Mouse (Mus musculus) thymus, postnatal 36 days (tissue): ENCODE results near the gene Gm44973.
"Not testable (repeated sequence)": the region's sequence is repeated elsewhere in the genome, so short reads cannot be mapped to it uniquely, and the experiment has no call there.

ENCODE experiments used
- DNase-seq, 2 experiments: peaks; one replicate each; pipeline ENCODE4 v3.0.0; 2022; ENCODE audit warnings: mixed read lengths in 2 of 2

Gm44973 gene

GRCm38 (mm10) chr7:5015118-5016001 is at the start of gene Gm44973:
Gene Gm44973 (plus strand): TSS chr7:5015496.
- peak; percentile 96 to 97 for DNase-seq

GRCm38 (mm10) chr7:4971068-4971467 is 44.2 kb upstream of the Gm44973 start, which contains the start of gene Sbk3:
Gene Sbk3 (minus strand): TSS chr7:4971168.
- DNase-seq = no peak

DNA sequence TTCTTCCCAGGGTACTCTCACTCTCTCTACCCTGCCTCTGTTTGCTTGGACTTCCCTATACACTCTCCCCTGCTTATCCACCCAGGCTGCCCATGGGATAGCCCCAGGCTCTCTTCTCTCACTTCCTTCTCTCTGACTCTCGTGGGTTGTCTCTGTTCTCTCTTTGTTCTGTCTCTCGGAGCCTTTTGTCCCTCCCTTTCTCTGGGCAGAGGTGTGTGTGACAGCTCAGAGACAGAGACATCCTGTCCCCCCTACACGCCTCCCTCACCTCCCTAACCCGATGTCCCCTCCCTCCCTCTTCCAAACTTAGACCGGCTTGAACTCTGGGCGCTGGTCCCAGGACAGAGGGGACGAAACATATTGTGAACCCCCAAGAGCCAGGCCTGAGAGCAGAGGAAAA is 43.6 kb upstream of the Gm44973 start:
- DNase-seq = no peak

GRCm38 (mm10) chr7:4972321-4973047 is 42.8 kb upstream of the Gm44973 start:
- no peak for DNase-seq

DNA sequence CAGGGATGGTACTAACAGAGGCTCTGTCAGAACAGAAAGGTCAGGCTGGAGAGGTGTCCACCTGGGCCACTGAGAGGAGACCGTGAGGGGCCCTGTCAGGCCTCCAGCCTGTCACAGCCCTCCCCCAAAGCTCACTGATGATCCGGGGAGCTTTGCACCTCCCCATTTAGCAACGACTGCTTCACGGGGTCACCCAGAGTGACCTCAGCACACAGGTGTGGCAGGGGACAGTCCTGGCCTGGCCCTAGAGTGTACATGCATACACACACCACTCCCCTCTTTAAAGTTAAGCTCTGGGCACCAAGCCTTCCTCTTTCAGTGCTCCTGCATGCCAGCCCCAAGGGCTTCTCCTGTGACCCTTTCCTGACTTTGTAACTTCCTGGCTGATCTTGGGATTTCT is 39.8 kb upstream of the Gm44973 start:
- DNase-seq = no peak

GRCm38 (mm10) chr7:4976832-4977231 is 38.5 kb upstream of the Gm44973 start:
- no peak for DNase-seq

DNA sequence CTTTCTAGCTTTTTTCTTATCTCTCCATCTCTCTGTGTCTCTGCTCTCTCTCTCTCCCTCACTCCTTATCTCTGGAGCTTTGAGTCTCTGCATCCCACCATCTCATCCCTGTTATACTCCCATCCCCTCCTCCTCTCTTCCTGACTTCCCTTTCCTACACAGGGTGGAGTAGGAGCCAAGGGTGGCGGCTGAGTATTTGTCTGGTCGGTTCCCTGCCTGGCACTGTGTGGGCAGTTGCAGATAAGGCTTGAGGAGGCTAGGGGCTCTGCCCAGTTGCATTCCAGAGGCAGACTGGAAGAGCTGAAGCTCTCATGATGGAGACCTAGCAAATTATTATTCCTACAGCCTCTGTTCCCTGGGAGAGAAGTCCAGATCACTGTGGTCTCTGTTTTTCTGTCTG is 27.0 kb upstream of the Gm44973 start:
- no peak for DNase-seq

DNA sequence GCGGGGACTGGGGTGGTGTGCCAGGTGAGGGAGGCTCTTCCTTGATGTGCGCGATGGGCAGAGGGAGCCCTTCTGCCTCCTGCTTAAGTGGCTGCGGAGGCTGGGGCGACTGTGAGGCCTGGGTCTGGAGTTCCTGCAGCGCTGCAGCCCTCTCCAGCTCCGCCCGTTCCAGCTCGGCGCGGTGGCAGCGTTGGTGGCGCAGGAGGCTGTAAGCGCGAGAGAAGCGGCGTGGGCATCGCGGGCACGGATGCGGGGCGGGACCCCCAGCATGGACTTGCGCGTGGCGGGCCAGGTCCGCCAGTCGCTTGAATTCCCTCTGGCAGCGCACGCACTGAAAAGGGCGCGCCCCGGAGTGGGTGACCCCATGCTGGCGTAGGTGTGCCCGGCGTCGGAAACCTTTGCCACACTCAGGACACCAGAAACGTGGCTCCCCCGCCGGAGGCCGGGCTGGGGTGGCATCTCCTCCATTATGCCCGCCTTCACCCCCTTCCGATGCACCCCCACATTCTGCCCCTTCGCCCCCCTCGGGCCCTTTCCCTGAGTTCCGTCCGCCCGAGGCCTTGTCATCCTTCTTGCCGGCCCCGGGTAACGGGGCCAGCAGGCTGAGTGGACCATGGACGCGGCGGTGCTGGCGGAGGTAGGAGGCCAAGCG is 21.8 kb upstream of the Gm44973 start:
- DNase-seq = peak in 1 of 2 experiments; percentile 16

DNA sequence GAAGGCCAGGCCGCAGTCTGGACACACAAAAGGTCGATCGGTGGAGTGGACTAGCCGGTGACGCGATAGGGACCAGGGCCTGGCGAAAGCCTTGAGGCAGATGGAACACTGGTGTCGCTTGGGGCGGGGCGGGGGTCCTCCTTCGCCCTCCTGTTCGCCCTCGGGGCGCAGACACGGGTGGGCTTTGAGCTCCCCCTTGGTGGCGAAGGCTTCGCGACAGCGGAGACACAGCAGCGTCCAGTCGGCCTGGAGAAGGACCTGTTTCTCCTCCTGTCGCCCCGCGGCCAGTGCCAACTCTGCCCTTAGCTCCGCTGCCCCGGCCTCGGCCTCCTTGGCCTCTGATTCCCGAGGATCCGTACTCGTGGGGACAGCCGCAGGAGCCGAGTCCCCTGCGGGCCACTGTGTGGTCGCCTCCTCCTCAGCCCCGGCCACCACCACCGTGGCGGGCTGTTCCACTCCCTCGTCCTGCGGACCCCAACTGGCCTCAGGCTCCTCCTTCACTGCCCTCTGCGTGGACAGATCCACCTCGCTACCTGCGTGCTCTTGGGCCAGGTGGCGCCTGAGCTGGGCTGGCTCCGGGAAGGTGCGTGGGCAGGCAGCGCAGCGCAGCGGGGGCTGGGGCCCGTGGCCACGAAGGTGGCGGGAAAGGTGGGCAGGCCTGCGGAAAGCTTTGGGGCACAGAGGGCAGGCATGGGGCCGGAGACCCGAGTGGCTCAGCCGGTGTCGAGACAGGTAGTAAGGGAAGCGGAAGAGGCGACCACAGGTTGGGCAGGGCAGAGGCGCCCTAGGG is 21.1 kb upstream of the Gm44973 start:
- peak in 1 of 2 experiments; percentile 26 for DNase-seq

GRCm38 (mm10) chr7:4995268-4996002 is 19.9 kb upstream of the Gm44973 start:
- DNase-seq = no peak

GRCm38 (mm10) chr7:4996003-4996895 is 19.0 kb upstream of the Gm44973 start, which contains the start of gene Zfp579:
Gene Zfp579 (minus strand): TSS chr7:4996158.
- peak; percentile 88 for DNase-seq

- no peak for DNase-seq
Measured at GRCm38 (mm10) chr7:4996934-4997333, 18.4 kb upstream of the Gm44973 start.

- peak; percentile 40 to 44 for DNase-seq
Measured at GRCm38 (mm10) chr7:4999876-5000275, 15.4 kb upstream of the Gm44973 start.

- not testable (repeated sequence) for DNase-seq
Measured at GRCm38 (mm10) chr7:5002876-5003275, 12.4 kb upstream of the Gm44973 start.

GRCm38 (mm10) chr7:5008229-5008628 is 7.1 kb upstream of the Gm44973 start:
- no peak for DNase-seq

- DNase-seq = peak in 1 of 2 experiments; percentile 20
Measured at GRCm38 (mm10) chr7:5012681-5013513, 2.4 kb upstream of the Gm44973 start.

DNA sequence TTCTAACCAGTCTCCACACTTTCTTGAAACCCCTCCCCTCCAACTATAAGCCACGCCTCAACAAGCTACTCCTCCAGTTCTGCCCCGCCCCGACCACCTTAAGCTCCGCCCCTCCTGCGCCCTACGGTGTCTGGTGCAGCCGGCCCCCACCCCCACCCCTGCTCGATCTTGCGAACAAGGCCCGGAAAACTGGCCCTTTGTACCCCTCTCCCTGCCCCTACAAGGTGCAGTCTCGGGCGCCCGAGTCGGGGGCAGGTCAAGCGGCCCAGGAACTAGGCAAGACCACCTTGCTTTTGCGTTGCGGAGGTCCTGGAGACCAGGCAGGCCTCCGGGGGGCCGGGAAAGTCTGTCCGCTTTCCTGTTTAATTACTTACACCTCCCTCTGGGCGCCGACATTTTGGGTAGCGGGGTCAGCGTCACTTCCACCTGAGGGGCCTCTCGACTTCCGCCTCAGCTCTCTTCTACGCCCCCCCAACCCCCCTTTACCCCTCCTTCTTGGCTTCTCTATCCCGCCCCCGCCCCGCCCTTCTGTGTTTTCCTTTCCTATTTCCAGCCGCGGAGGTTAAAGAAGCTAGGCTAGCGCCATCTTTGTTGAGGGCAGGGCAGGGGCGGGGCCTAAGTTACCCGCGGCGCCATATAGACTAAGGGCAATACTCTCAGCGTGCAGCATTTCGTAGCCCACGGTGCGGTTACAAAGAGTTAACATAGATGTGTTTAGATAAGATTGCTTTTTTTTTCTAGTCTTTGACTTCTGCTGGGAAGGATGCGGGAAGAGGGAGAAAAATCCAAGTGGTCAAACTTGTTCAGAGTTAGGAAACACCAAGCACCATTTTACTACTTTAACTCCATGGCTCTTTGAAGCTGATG is 812 bp upstream of the Gm44973 start, which contains the start of the genes Zfp524 and Fiz1:
TSS of gene Zfp524 (plus strand) at position 165 of the 867 bp plus-strand sequence.
TSS of gene Fiz1 (minus strand) at position 447 of the 867 bp plus-strand sequence.
- DNase-seq = peak; percentile 96 to 97

- DNase-seq = no peak
Measured at GRCm38 (mm10) chr7:5016057-5016456, 761 bp downstream of the Gm44973 start.
